In genomic region chr1:171766898-171767297, GRCm38 (mm10) we compare ENCODE assay signal across 16 mouse cellular contexts. TPM values are rescaled to one million over a fixed set of nuclear protein-coding genes. Genes with fewer than 3 reads are reported as not detected.
A peak's percentile ranks its signal among the peaks of the same experiment; 100 is the strongest.
DNase-seq lines count a peak whose midpoint lies in the region; ATAC-seq and TF ChIP-seq lines count a peak whose summit lies in the region.
"Had no signal": no experiment of that assay in that cellular context is flagged by ENCODE, and none has a peak within 500 bp of the region (broad histone marks: within the 10 kb centered on the region; RNA-seq: fewer than 3 reads in every experiment).

Slamf1 (plus strand) TSS chr1:171767127.

- WGBS in bone marrow, adult 2 months, result 11% methylated on average over 6 of the region's 6 CpGs
- WGBS in small intestine, adult 2 months, result 31% methylated on average over 6 of the region's 6 CpGs
- 42% methylated on average over 6 of the region's 6 CpGs for WGBS in hindbrain, embryonic 13.5 days

- H3K9ac ChIP-seq in hindbrain, embryonic 13.5 days, result no peak within 1 kb of the TSS
- H3K9ac ChIP-seq: hindbrain, embryonic 15.5 days had no signal

- DNase-seq in thymus, postnatal 4 days, result peak; percentile 74
- no peak for DNase-seq in kidney, adult 9 months
- DNase-seq: cerebellum, adult 9-10 months; gastrocnemius, postnatal 36 days had no signal

- no peak for ATAC-seq in megakaryocyte, adult 5-6 weeks (ENCODE audit: poor library complexity, severe bottlenecking)
- ATAC-seq in erythroid progenitor cell, adult 5-6 weeks (replicated peaks; ENCODE audit: low FRiP score, poor library complexity, severe bottlenecking), result no peak
- ATAC-seq in hindbrain, embryonic 13.5 days (ENCODE audit: low FRiP score), result no peak
- ATAC-seq: Patski had no signal

- H3K36me3 ChIP-seq in megakaryocyte, embryonic 14.5 days (replicated peaks; ENCODE audit: low read length), result peaks cover 40% of the 10 kb centered on the region
- H3K36me3 ChIP-seq in small intestine, adult 2 months (ENCODE audit: control insufficient read depth, insufficient read depth, low read length), result no peaks in the 10 kb centered on the region
- H3K36me3 ChIP-seq in hindbrain, embryonic 13.5 days, result no peaks in the 10 kb centered on the region
- H3K36me3 ChIP-seq: embryonic facial prominence, embryonic 10.5 days; hindbrain, embryonic 15.5 days; midbrain, embryonic 10.5 days had no signal

- no peak for TF ChIP-seq CTCF in bone marrow, adult 2 months (IDR thresholded peaks at IDR 0.05; ENCODE audit: control insufficient read depth, insufficient read depth, low read length)
- no peak for TF ChIP-seq CTCF in small intestine, adult 2 months (IDR thresholded peaks at IDR 0.05; ENCODE audit: extremely low read depth, insufficient read length, insufficient replicate concordance, low read depth, low read length)

- no peaks in the 10 kb centered on the region for H3K27me3 ChIP-seq in megakaryocyte, embryonic 14.5 days (replicated peaks)
- no peaks in the 10 kb centered on the region for H3K27me3 ChIP-seq in small intestine, adult 2 months (ENCODE audit: control insufficient read depth, insufficient read depth, low read length)
- H3K27me3 ChIP-seq in hindbrain, embryonic 13.5 days, result no peaks in the 10 kb centered on the region
- H3K27me3 ChIP-seq: hindbrain, embryonic 15.5 days; Patski had no signal

- H3K27ac ChIP-seq in bone marrow, adult 2 months (ENCODE audit: control insufficient read depth, insufficient read depth, low read depth, low read length, poor library complexity), result no peak within 1 kb of the TSS
- H3K27ac ChIP-seq in small intestine, adult 2 months (ENCODE audit: insufficient read depth, low read depth, low read length), result no peak within 1 kb of the TSS
- H3K27ac ChIP-seq in hindbrain, embryonic 13.5 days, result no peak within 1 kb of the TSS
- H3K27ac ChIP-seq: embryonic facial prominence, embryonic 10.5 days; hindbrain, embryonic 15.5 days; kidney, postnatal 0 days; midbrain, embryonic 10.5 days had no signal

- no peak for TF ChIP-seq POLR2A in bone marrow, adult 2 months (IDR thresholded peaks at IDR 0.05; ENCODE audit: borderline replicate concordance, control insufficient read depth, low read depth, low read length)
- TF ChIP-seq POLR2A in small intestine, adult 2 months (IDR thresholded peaks at IDR 0.05; ENCODE audit: low read depth, low read length), result no peak

- H3K4me2 ChIP-seq in hindbrain, embryonic 13.5 days, result no peak within 1 kb of the TSS
- H3K4me2 ChIP-seq: hindbrain, embryonic 15.5 days had no signal

- H3K4me1 ChIP-seq in megakaryocyte, embryonic 14.5 days, result peaks cover 64% of the 10 kb centered on the region
- H3K4me1 ChIP-seq in bone marrow, adult 2 months (ENCODE audit: control insufficient read depth, insufficient read depth, low read length), result no peaks in the 10 kb centered on the region
- H3K4me1 ChIP-seq in small intestine, adult 2 months (ENCODE audit: control insufficient read depth, insufficient read depth, insufficient read length, low read length), result no peaks in the 10 kb centered on the region
- no peaks in the 10 kb centered on the region for H3K4me1 ChIP-seq in hindbrain, embryonic 13.5 days (replicated peaks)
- H3K4me1 ChIP-seq: embryonic facial prominence, embryonic 10.5 days; hindbrain, embryonic 15.5 days; midbrain, embryonic 10.5 days had no signal

- no peaks in the 10 kb centered on the region for H3K9me3 ChIP-seq in megakaryocyte, embryonic 14.5 days
- no peaks in the 10 kb centered on the region for H3K9me3 ChIP-seq in hindbrain, embryonic 13.5 days
- H3K9me3 ChIP-seq: embryonic facial prominence, embryonic 10.5 days; hindbrain, embryonic 15.5 days; midbrain, embryonic 10.5 days had no signal

- peak within 1 kb of the TSS; percentile 94 for H3K4me3 ChIP-seq in megakaryocyte, embryonic 14.5 days (replicated peaks)
- H3K4me3 ChIP-seq in bone marrow, adult 2 months (replicated peaks; ENCODE audit: control insufficient read depth, low read depth, low read length), result peak within 1 kb of the TSS; percentile 3
- peak within 1 kb of the TSS; percentile 18 for H3K4me3 ChIP-seq in small intestine, adult 2 months (ENCODE audit: low read depth, low read length)
- H3K4me3 ChIP-seq in hindbrain, embryonic 13.5 days, result no peak within 1 kb of the TSS
- H3K4me3 ChIP-seq: embryonic facial prominence, embryonic 10.5 days; hindbrain, embryonic 15.5 days; midbrain, embryonic 10.5 days had no signal

RNA-seq across cellular contexts. Expression of gene Slamf1, which starts in this region (rescaled TPM):
- polyA plus RNA-seq in megakaryocyte, embryonic 14.5 days (2012; ENCODE audit: insufficient read depth, low replicate concordance), result 6.4 and 38.5 TPM in 2 replicates
- not detected in 2 replicates for total RNA-seq in megakaryocyte, adult 5-6 weeks (2015)
- not detected in 2 replicates for total RNA-seq in megakaryocyte, adult 5-6 weeks (2017)
- polyA plus RNA-seq in bone marrow, adult 2 months (2011; ENCODE audit: insufficient read depth, insufficient read length, low replicate concordance, missing spikeins), result 5.7 and 11.7 TPM in 2 replicates
- polyA plus RNA-seq in small intestine, adult 2 months (2012; rRNA removed), result 0.06 and 0.24 TPM in 2 replicates
- total RNA-seq in erythroid progenitor cell, adult 5-6 weeks (2015; ENCODE audit: low replicate concordance), result 0.36 TPM in 1 of 2 replicates, not detected in the other
- 0.39 and 3.6 TPM in 2 replicates for total RNA-seq in erythroid progenitor cell, adult 5-6 weeks (2017; ENCODE audit: low replicate concordance)
- 0.12 and 0.40 TPM in 2 replicates for polyA plus RNA-seq in hindbrain, embryonic 13.5 days (2015; fragmentation: Nextera tagmentation; extraction: Ambion mirVana)
- polyA plus RNA-seq: liver, adult 2 months had no signal
